Mouse (Mus musculus) brain, adult 2 months (tissue): Measurements from ENCODE around the gene Mt3.
"Not testable (repeated sequence)": the region's sequence is repeated elsewhere in the genome, so short reads cannot be mapped to it uniquely, and the experiment has no call there.

Source experiments
- DNase-seq: peaks from one replicate; pipeline ENCODE4 v3.0.0; 2011; ENCODE audit warnings: low read depth, low spot score

Gene Mt3

GRCm38 (mm10) chr8:94152513-94153300, at the start of gene Mt3:
Mt3 (plus strand) TSS chr8:94152607.
- DNase-seq, result peak; percentile 96

GRCm38 (mm10) chr8:94104146-94104545, 48.3 kb upstream of the Mt3 start:
- peak; percentile 77 for DNase-seq

- DNase-seq, result peak; percentile 27
Observed at GRCm38 (mm10) chr8:94107871-94108270, 44.5 kb upstream of the Mt3 start.

- DNase-seq, result no peak
Observed at GRCm38 (mm10) chr8:94109396-94109795, 43.0 kb upstream of the Mt3 start.

- no peak for DNase-seq
Observed at GRCm38 (mm10) chr8:94109835-94110234, 42.6 kb upstream of the Mt3 start.

GRCm38 (mm10) chr8:94110526-94111177, 41.8 kb upstream of the Mt3 start:
- peak; percentile 40 for DNase-seq

- no peak for DNase-seq
Observed at GRCm38 (mm10) chr8:94113435-94113834, 39.0 kb upstream of the Mt3 start.

- no peak for DNase-seq
Observed at GRCm38 (mm10) chr8:94113972-94114371, 38.4 kb upstream of the Mt3 start.

GRCm38 (mm10) chr8:94118776-94119430, 33.5 kb upstream of the Mt3 start:
- DNase-seq, result peak; percentile 77

GRCm38 (mm10) chr8:94121625-94122024, 30.8 kb upstream of the Mt3 start:
- peak; percentile 22 for DNase-seq

- DNase-seq, result peak; percentile 57
Observed at GRCm38 (mm10) chr8:94122711-94123468, 29.5 kb upstream of the Mt3 start.

- DNase-seq, result peak; percentile 46
Observed at GRCm38 (mm10) chr8:94127711-94128110, 24.7 kb upstream of the Mt3 start.

GRCm38 (mm10) chr8:94129133-94129789, 23.1 kb upstream of the Mt3 start:
- DNase-seq, result peak; percentile 35

- no peak for DNase-seq
Observed at GRCm38 (mm10) chr8:94130126-94130525, 22.3 kb upstream of the Mt3 start.

GRCm38 (mm10) chr8:94132096-94132495, 20.3 kb upstream of the Mt3 start:
- no peak for DNase-seq

GRCm38 (mm10) chr8:94134601-94135000, 17.8 kb upstream of the Mt3 start:
- DNase-seq, result not testable (repeated sequence)

GRCm38 (mm10) chr8:94135556-94135955, 16.9 kb upstream of the Mt3 start:
- DNase-seq, result no peak

GRCm38 (mm10) chr8:94136192-94136591, 16.2 kb upstream of the Mt3 start:
- no peak for DNase-seq

- DNase-seq, result no peak
Observed at GRCm38 (mm10) chr8:94136933-94137332, 15.5 kb upstream of the Mt3 start, which contains the start of gene Mt4. Mt4 (plus strand) TSS chr8:94137197.

GRCm38 (mm10) chr8:94140266-94140795, 12.1 kb upstream of the Mt3 start:
- no peak for DNase-seq

- DNase-seq, result peak; percentile 80
Observed at GRCm38 (mm10) chr8:94148236-94148635, 4.2 kb upstream of the Mt3 start.
